Mouse (Mus musculus): ENCODE measurements around the gene Tmeff1.

Gene Tmeff1

DNA sequence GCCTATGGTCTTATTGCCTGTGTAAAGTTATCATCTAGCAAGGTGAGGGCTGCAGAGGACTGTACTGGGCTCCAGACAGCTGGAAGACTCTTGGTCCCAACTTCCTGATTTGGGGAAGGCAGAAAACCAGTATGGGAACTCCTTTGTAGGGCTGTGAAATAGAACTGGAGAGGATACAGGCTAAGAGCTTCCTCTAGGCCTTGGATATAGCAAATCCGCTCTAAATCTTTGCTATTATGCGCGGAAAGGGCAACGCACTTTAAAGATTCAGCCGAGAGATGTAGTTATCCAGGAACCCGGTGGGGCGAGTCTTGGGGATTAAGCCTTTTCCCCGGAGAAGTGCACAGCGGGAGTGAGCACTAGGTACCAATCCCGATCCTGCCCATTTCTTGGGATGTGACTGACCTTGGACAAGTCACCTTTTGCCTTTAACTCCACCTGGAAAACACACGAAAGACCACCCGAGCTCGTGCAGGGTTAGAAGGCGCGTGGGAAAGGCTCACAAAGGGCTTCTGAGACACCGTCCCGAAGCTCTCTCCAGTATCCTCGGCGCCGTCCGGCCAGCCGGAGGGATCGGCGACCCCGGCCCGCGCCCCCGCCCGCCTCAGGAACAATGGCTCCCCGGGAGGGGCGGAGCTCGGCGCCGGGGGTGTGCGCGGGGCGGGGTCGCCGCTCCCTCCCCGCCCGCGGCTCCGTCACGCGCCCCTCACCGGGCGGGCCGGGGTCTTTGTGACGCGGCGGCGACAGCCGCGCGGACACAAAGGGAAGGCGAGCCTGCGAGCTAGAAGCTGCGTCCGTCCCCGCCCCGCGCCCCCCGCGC, at the start of gene Tmeff1:
Gene Tmeff1, plus strand, starts transcription at position 754 of the 820 bp plus-strand sequence.
- DNase-seq (ENCODE audit: low spot score) = peak; percentile 20

DNA sequence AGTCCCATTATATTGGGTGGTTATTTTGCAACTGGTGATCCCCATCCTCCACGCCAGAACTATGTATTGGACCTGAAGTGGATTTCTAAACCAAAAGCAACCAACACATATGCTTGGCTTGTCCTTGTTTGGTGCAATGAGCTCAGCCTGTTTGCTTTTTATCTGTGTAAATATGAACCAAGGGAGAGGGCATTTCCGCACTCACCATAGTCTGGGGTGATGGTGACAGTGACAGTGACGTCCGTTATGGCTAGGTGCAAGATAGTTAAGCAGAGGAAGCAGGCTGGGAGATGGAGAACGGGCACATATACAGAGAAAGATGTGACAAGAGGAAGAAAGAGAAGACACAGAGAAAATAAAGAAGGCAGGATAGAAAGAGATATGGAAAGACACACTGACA, 48.7 kb upstream of the Tmeff1 start:
- DNase-seq (ENCODE audit: low spot score) = no peak

GRCm38 (mm10) chr4:48537024-48537423, 48.0 kb upstream of the Tmeff1 start:
- DNase-seq (ENCODE audit: low spot score) = no peak

GRCm38 (mm10) chr4:48538581-48538980, 46.4 kb upstream of the Tmeff1 start:
- no peak for DNase-seq (ENCODE audit: low spot score)

DNA sequence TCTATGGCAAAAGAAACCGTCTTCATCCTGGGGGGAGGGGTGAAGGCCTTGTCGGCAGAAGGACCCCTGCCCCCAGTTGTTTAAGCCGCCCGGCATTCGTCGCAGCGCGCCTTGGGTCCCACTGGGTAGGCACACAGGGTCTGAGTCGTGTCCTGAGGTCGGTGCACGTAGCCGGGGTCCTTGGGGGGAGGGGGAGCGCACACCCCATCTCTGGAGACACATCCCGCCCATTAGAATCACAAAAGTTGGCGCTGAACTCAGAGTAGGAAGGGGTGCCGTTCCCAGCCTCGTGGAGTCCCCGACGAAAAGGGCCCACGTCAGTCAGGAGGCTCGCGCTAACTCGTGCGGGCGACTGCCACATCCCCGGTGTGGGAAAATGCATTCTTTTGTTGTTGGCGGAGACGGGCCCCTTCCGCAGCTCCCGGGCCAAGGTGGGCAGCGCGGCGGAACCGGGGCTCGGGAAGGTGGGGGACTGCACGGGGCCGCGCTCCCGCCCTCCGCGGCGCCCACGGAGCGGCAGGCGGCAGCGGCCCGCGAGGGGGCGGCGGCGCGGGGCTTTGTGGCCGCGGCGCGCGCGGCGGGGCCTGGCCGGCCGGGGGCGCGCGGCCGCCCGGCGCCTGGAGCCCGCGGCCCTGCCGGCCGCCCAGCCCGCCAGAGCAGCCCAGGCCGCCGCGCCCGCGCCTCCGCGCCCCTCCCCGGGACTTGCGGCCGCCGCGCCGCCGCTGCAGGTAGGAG, 45.0 kb upstream of the Tmeff1 start, which contains the start of gene Msantd3:
Gene Msantd3, plus strand, starts transcription at position 95 of the 735 bp plus-strand sequence.
- DNase-seq (ENCODE audit: low spot score) = peak; percentile 46

DNA sequence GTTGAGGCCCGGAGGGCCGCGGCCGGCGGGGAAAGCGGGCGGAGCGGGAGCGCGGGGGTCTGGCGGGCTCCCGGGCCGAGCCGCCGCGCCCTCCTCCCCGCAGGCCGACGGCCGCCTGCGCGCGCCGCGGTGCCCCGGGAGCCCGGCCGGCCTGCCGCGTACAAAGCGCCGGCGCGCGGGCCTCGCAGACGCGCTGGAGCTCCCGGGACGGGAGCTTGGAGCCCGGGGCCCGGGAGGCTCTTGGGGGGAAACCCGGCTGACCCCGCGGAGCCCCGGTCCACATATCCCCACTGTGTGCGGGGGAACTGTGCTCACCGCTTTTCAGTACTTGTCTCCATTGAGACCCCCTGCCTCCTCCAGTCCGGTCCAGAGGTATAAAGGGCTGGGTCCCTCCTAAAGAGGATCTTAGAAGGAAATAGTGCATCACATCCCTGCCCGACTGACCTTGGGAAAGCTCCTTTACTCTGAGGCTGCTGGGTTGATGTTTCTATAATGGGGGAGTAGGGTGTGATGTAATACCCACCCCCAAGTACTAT, 44.3 kb upstream of the Tmeff1 start:
- peak; percentile 25 for DNase-seq (ENCODE audit: low spot score)

GRCm38 (mm10) chr4:48541526-48542250, 43.3 kb upstream of the Tmeff1 start:
- DNase-seq (ENCODE audit: low spot score) = no peak

GRCm38 (mm10) chr4:48542351-48542750, 42.6 kb upstream of the Tmeff1 start:
- no peak for DNase-seq (ENCODE audit: low spot score)

- no peak for DNase-seq (ENCODE audit: low spot score)
These were observed 41.7 kb upstream of the Tmeff1 start for GRCm38 (mm10) chr4:48543071-48543865.

GRCm38 (mm10) chr4:48544141-48544540, 40.8 kb upstream of the Tmeff1 start:
- no peak for DNase-seq (ENCODE audit: low spot score)

DNA sequence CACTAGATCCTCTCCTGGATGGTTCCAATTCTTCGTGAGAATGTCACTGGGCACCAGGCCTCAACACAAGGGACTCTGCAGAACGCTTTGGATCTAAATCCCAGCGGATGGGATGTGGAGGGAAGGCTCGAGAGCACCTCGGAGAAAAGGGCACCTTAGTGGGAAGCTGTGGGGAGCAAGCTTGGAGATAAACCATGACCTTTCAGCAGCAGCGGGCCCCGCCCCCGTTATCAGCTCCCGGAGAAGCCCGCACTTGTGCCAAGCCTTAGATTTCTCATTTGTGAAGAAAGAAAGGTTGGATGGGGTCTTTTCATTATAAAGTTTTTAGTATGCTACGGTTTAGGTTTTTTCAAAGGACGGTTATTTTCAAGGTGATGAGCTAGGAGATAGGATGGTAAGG, 39.0 kb upstream of the Tmeff1 start:
- no peak for DNase-seq (ENCODE audit: low spot score)

DNA sequence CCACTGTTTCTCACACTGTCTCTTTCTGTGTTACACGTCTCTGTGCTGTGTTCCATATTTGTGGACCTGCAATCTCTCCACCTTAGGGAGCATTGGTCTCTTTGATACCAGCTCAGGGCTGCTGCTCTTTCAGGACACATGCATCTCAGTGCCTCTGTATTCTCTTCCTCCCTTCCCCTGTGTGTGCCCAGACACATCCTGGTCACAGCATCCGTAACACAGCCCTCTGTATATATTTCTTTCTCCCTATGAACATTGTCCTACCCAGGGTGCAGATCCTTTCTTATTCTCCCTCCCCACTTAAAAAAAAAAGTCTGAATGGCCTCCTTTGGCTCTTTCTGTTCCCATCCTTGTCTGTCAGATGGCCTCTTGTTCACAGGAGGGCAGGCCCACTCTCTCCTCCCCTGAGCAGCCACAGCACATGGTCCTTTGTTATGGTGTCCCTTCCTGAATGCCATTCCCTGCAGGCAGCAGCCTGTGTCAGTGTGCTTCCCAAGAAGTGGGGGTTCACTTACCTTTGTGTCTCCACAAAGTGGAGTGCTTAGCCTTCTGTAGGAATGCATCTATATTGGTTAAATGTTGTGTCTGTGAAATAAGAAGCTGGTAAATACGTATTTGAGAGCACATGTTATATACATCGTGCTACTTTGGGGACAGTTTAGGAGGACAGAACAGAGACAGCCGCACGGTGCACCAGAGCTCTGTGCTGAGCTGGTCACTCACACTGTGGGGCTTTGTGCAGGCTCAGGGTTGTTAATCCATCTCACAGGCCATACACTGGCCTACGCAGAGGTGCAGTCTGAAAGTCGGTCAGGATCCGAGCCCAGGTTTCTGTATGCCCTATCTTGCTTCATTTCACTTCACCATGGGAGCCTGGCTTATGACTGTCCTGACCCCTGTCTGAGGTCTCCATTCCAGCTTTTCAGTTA, 38.1 kb upstream of the Tmeff1 start:
- DNase-seq (ENCODE audit: low spot score) = no peak

DNA sequence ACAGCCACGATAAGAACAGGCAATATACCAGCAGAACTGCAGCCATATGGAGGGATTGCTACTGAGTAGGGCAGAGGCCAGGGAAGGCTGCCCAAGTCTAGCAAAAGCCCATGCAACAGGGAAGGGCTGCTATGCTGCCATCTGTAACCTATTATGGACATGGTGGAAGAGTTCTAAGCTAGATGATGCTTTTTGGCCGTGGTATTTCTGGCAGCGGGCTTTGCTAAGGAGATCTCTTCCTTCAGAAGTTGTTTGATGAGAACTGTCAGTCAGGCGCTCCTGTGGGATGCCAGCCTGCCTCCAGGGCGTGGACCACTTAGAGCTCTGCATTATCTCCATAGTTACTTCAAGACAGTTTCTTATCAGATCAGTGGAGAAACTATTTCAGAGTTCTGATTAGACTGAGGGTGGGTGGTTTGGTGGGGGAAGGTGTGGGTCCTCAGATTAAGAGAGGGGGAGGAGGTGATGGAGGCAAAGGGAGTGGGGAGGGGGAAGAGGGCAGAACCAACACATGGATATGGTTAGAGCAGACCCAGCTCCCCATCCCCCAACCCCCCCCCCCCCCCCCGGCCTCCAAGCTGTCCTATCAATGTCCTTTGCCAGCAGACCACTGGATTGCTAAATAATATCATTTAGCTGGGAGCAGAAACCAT, 36.5 kb upstream of the Tmeff1 start:
- no peak for DNase-seq (ENCODE audit: low spot score)

DNA sequence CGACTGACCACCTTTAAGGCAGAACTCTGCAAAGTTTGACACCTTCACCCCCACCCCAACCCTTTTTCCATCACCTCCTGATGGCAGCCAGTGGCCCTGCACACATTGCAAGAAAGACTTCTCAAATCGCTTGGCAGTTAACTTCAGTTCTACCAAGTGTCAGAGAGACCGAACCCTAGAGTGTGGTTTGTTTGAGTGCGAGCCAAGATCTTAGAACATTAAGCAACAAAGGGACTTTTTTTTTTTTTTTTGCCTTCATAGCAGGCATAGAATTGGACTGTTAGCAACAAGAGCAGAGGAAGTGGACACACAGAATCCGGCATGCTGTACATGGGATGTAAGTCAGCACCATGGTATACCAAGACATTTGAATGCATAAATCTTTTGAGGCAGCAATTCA, 35.3 kb upstream of the Tmeff1 start:
- no peak for DNase-seq (ENCODE audit: low spot score)

GRCm38 (mm10) chr4:48552486-48553064, 32.4 kb upstream of the Tmeff1 start:
- no peak for DNase-seq (ENCODE audit: low spot score)

GRCm38 (mm10) chr4:48554132-48554531, 30.8 kb upstream of the Tmeff1 start:
- no peak for DNase-seq (ENCODE audit: low spot score)

- peak; percentile 58 for DNase-seq (ENCODE audit: low spot score)
These were observed 29.2 kb upstream of the Tmeff1 start for GRCm38 (mm10) chr4:48555729-48556128.

DNA sequence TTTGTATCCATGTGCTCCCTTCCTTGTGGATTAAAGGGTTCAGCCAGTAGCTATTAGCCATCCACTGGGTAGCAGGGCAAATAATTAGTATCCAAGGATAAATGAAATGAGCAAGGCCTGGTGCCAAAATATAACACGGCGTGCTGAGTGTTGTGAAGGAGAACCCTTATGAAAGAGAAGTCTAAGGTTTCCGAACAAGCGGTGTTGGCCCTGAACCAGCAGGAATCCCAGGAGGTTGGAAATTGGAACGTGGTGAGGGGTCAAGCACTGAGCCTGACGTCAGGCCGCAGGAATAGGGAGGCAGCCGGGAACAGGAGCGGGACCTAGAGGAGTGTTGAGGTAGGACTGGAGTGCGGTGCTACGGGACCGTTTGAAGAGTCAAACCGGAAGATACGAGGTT, 25.3 kb upstream of the Tmeff1 start:
- no peak for DNase-seq (ENCODE audit: low spot score)

GRCm38 (mm10) chr4:48561824-48562223, 23.1 kb upstream of the Tmeff1 start:
- no peak for DNase-seq (ENCODE audit: low spot score)

Data from urinary bladder, postnatal 14 days (tissue).